Mouse (Mus musculus) cortical plate, adult 2 months (tissue): ENCODE data around the gene Pif1.

Source experiments
- CTCF ChIP-seq: fragments of 200-500 bp; IDR thresholded peaks from 2 replicates; pipeline ENCODE4 v1.5.1; 2011; ENCODE audit warnings: mild to moderate bottlenecking, control low read depth, low read length; ENCODE audit not compliant: insufficient read depth; ENCODE audit errors: extremely low read depth
- POLR2A ChIP-seq: fragments of 200-500 bp; IDR thresholded peaks from 2 replicates; pipeline ENCODE4 v1.6.1; 2011; ENCODE audit warnings: mild to moderate bottlenecking, low read length, control low read depth; ENCODE audit not compliant: insufficient read depth; ENCODE audit errors: extremely low read depth

DNA sequence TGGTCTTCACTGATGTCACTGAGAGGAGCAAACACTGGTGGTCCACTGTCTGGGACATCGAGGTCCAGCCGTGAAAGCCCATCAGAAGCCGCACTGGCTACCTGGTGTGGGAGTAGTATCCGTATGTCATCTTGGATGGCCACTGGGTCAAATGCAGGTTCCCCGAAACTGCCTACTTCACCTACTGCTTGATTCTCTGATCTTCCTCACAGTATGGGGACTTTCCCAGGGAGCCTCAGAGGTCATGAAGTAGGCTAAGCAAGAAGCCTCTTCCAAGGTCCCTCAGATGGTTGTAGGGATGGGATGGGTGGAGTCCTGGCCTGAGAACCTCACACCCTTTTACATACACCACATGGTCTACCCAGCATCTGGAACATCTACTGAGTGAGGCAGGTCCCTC, 30.0 kb upstream of the Pif1 start:
- TF ChIP-seq CTCF, result no peak
- TF ChIP-seq POLR2A, result no peak
